Mouse (Mus musculus): ENCODE results near the gene Sohlh1.
"Not testable (repeated sequence)": the region's sequence is repeated elsewhere in the genome, so short reads cannot be mapped to it uniquely, and the experiment has no call there.

The Sohlh1 gene

DNA sequence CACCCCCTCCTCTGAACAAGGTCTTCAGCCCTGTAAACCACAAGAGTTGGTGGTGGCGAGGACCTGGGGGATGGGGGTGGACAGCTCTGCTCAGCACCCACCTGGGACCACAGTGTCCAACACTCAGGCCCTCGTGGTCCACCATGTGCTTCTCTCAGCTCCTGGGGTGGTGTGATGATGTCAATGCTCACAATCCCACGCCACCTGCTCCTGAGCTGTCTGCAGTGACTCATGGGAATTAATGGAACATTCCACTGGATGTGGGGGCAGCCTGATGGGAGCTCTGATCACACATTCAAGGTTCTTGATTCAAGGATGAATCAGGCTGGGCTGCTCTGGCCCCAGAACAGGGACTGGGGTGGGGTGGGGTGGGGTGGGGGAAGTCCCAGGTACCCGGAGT is 4.9 kb downstream of the Sohlh1 start:
- no peak for DNase-seq (ENCODE audit: low spot score in 2 of 2)

DNA sequence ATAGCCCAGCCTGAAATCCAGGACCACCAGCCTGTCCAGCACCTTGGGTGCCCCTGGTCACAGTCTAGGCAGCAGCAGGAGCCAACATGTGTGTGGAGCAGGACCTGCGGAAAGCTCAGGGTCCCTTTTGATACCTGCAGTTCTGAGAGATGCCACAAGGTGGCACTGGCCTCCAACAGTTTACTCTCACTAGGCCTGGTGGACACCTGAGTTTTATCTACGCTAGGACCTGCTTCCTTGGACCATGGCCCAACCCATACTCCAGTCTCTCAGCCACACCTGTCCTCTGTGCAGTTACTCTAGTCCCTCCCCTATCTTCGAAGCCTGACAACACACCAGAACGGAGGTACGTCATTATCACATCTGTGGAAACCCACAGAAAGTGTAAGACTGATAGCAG is 10.8 kb downstream of the Sohlh1 start:
- peak; percentile 9 to 64 for DNase-seq (ENCODE audit: low spot score in 2 of 2)

DNA sequence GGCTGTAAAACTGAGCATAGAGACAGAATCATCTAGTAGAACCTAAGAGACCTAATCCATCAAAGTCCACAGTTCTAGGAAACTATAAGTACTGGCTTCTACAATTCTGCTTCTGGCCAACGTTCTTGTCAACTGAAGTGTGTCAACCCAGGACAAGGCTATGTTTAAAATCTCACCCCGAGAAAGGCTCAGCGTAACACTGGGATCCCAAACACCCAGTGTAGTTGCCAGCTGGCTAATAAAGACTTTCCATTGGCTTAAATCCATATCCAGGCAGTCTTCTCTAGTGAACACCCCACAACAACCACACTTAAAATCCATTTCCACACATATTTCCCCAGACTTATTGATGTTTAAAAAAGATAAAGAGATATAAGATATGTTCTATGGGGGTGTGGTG is 16.3 kb downstream of the Sohlh1 start:
- no peak for DNase-seq (ENCODE audit: low spot score in 2 of 2)

DNA sequence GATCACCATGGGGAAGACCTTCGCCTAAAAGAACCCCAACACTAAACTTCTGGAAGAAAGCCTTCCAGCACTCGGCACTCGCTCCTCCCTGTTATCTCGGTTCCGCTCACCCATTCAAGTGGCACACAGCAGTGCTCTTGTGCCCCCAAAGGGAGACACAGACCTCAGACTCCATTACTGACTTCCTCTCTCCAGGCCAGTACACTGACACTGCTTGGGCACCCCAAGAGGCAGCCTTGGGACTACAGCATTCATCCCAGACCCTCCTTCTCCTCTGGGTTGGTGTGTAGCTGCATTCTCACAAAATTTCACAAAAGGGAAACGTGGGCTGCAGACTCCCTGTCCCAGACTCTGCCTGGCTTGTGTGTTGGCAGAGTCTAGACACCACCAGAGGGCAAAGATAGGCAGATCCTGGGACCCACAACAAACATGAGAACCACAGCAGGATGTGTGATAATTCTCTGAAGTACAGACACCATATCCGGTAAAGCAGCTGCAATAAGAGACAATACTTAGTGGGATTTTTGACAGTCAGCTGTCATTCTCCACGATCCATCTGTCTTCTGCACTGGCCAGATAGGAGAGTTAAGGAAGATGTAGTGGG is 18.6 kb downstream of the Sohlh1 start:
- peak; percentile 16 to 41 for DNase-seq (ENCODE audit: low spot score in 2 of 2)

DNA sequence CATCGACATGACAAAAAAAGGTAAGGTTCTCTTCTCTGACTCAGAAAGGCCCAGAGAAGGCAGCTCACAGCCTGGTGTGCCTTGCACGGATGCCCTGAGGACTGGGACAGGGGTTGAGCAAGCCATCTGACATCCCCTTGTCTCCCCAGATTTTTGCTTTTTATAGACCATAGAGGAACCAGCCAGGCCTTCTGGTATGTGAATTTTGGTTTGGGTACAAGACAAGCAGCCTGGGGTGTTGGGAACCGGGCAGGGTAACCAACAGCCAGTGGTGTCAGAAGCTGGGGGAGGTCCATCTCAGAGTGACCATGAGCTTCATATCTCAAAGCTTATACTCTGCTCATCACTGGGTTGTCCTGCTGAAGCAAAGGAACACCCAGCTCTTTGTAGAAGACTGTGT is 22.3 kb downstream of the Sohlh1 start:
- DNase-seq (ENCODE audit: low spot score in 2 of 2) = no peak

DNA sequence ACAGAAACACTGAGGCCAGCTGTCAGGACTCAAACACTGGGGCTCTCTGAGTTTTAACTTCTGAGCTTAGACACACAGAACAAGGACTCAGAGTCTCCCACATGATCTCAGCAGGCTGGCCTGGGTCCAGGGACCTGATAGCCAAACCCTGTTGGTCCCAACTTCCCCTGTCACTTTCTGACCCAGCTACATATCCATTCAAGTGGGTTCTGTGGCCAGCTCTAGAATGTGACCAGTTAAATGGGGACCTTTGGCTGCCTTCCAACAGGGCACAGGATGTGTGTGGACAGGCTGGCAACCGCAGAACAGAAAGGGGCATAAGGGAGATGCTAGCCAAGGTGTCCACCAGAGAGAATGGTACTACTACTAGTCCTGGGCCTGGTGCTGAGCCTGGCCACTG is 24.2 kb downstream of the Sohlh1 start, which contains the start of gene Lcn9:
TSS of gene Lcn9 (plus strand) at position 348 of the 400 bp plus-strand sequence.
- no peak for DNase-seq (ENCODE audit: low spot score in 2 of 2)

DNA sequence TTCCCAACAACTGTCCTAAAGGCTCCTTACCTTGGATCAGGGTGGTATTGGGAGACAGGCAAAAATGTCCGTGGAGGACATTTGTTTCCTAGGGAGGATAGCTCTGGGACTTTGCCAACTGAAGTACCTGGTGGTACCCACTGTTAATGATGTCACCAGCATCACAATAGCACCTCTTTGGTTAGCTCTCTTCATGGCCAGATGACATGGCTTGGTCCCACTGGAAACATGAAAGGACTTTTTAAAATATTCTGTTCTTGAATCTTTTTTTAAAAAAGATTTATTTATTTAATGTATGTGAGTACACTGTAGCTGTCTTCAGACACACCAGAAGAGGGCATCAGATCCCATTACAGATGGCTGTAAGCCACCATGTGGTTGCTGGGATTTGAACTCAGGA is 31.3 kb downstream of the Sohlh1 start, which contains the start of gene Glt6d1:
TSS of gene Glt6d1 (minus strand) at position 101 of the 400 bp plus-strand sequence.
- DNase-seq (ENCODE audit: low spot score in 2 of 2) = not testable (repeated sequence)

DNA sequence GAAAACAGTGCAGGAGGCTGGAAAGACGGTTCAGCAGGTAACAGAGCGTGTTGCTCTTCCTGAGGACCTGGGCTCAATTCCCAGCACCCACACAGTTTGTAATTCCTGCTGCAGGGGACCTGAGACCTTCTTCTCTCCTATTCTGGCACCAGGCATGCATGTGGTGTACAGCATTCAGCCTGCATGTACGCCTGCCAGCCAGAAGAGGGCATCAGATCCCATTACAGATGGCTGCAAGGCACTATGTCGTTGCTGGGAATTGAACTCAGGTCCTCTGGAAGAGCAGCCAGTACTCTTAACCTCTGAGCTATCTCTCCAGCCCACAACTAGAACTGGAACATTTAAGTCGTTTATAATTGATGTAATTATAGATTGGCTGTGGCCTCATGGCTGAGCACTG is 33.7 kb downstream of the Sohlh1 start:
- no peak for DNase-seq (ENCODE audit: low spot score in 2 of 2)

DNA sequence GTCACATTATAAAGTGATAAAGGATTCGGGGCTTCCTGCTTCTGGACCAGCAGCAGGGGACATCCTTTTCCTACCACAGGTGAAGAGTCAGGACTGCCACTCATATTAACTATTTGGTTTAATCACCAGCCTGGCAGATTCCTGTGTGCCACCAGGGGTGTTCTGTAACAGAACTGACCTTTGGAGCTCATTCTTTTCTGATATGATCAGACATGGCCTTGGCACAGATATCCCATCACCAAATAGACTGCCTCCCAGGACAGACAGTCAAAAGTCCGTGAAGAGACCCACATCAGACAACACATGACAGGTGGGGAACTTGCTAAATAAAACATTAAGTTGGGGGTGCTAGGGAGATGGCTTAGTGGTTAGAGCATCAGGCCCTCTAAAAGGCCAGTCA is 35.3 kb downstream of the Sohlh1 start:
- DNase-seq (ENCODE audit: low spot score in 2 of 2) = no peak

DNA sequence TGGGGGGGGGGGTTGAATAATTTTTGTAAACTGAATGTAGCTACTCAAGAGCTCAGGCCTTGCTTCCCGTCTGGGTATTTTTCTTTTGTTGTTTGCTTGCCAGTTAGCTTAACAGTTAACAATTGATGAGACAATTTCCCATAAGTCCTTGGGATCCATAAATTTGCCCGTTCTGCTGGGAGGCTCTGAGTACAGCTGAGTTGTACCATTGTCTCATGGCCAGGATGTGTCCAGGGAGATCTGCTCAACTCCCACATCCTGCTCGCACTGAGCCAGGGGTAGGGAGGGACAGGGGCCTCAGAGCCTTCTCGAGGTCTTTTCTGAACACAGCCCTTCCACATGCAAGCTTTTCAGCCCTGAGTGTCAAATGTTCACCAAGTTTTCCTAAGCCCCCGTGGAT is 49.0 kb downstream of the Sohlh1 start:
- DNase-seq (ENCODE audit: low spot score in 2 of 2) = no peak

DNA sequence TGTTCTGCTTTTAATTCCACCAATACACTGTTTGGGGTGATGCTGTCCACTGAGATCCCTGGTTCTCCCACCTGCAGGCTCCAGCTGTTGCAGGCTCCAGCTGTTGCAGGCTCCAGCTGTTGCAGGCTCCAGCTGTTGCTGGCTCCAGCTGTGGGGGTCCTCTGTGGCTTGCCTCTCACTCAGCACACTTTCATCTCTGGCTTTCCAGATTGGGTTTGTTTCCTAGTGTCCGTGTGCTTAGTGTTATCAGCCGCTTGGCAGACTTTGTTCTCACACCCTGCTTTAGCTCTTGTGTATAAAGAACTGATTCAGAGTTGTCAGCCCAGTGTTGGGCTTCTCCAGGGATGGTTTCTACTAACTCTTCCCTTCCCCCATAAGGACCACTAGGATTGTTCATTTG is 49.4 kb downstream of the Sohlh1 start:
- DNase-seq (ENCODE audit: low spot score in 2 of 2) = no peak

Data from thymus, postnatal 10 days (tissue).